Mouse (Mus musculus): Measurements from ENCODE around the gene Ripor3. TPM values are rescaled to one million over a fixed set of nuclear protein-coding genes. Genes with fewer than 3 reads are reported as not detected.
A peak's percentile ranks its signal among the peaks of the same experiment; 100 is the strongest.
"Not testable (repeated sequence)": the region's sequence is repeated elsewhere in the genome, so short reads cannot be mapped to it uniquely, and the experiment has no call there.

The Ripor3 gene
- polyA plus RNA-seq (2015; fragmentation: Nextera tagmentation; extraction: Ambion mirVana): 2.7 and 3.1 TPM in 2 replicates

DNA sequence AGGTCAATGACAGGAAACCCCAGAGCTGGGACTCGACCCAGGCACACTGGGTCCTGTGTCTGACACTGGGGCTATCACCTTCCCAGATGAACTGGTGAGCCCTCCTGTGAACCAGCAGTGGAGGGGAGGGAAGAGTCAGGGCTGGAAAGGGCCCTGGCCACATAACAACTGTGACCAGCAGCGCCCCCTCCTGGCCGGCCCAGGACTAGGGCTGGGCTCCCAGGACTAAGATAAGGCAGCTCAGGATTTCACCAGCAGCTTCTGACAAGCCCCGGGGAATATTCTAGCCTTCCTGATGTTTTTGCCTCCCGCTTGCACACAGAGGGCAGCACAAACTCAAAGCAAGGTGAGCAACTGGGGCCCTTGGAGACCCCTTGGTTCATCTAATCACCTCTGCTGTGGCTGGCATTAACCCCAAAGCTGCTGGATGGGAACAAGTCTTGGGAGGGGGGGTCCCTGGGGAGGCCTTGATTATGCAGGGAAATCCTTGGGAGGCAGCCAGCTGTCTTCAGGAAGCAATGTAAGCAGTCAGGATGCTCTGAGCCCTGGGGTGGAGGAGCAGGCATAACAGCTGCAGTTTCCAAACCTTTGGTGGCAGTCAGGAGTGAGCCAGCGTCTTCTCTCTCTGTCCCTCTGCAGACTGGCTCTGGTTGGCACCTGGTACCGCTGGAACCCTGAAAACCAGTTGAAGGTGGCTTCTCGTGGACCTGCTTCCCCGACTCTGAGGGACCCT, at the start of gene Ripor3:
TSS of gene Ripor3 (minus strand) at position 683 of the 733 bp plus-strand sequence.
- Histone ChIP-seq H3K9me3 (ENCODE audit: control insufficient read depth, low read length) (no peaks in the 10 kb centered on the region), H3K9ac (ENCODE audit: low read depth, low read length) (peak within 1 kb of the TSS; percentile 31; the same call in 1 of the 2 replicates), H3K27ac (ENCODE audit: low read length) (peak within 1 kb of the TSS; percentile 59), H3K4me2 (ENCODE audit: low read depth, low read length) (no peak within 1 kb of the TSS), H3K4me1 (ENCODE audit: control insufficient read depth, insufficient read depth, low read length) (peaks cover 38% of the 10 kb centered on the region), H3K4me3 (ENCODE audit: low read length) (no peak within 1 kb of the TSS), H3K27me3 (replicated peaks; ENCODE audit: control insufficient read depth, insufficient read depth, low read length) (no peaks in the 10 kb centered on the region), H3K36me3 (ENCODE audit: control insufficient read depth, insufficient read depth, low read length) (no peaks in the 10 kb centered on the region)
- 37% methylated on average over 9 of the region's 9 CpGs for WGBS
- 0 out of 2 replicates have a peak, but pooled peaks have one; percentile 14 for ATAC-seq

DNA sequence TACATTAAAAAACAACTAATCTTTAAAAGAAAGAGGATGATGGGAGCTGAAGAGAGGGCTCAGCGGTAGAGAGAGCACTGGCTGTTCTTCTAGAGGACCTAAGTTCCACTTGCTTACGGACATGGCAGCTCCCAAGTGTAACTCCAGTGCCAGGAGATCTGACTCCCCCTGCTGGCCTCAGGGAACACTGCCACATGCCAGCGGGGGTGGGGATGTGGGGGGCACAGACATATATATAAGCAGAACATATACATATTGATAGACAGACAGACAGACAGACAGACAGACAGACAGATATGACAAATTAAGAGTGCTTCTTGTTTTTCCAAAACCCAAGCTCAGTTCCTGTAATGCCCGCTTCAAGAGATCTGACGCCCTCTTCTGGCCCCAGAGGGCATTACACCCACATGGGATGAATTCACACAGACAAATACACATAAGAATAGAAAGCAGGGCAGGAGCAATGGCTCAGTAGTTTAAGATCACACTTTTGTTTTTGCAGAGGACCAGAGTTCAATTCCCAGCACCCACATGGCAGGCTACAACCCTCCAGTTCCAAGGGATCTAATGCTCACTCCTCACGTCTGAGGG, 48.9 kb upstream of the Ripor3 start:
- WGBS: 75% methylated on average over 6 of the region's 6 CpGs
- no peak overlapping the region for H3K27ac ChIP-seq (ENCODE audit: low read length)
- H3K27me3 ChIP-seq (replicated peaks; ENCODE audit: control insufficient read depth, insufficient read depth, low read length): no peaks in the 10 kb centered on the region
- no peaks in the 10 kb centered on the region for H3K36me3 ChIP-seq (ENCODE audit: control insufficient read depth, insufficient read depth, low read length)
- H3K4me1 ChIP-seq (ENCODE audit: control insufficient read depth, insufficient read depth, low read length): peaks cover 7% of the 10 kb centered on the region; the same call in 1 of the 2 replicates
- H3K9ac ChIP-seq (ENCODE audit: low read depth, low read length): no peak overlapping the region
- H3K4me2 ChIP-seq (ENCODE audit: low read depth, low read length): no peak overlapping the region
- H3K4me3 ChIP-seq (ENCODE audit: low read length): no peak overlapping the region
- ATAC-seq: no peak
- no peaks in the 10 kb centered on the region for H3K9me3 ChIP-seq (ENCODE audit: control insufficient read depth, low read length)

- ATAC-seq: peak; percentile 43; the same call in 1 of the 2 replicates
- Histone ChIP-seq H3K9me3 (ENCODE audit: control insufficient read depth, low read length) (no peaks in the 10 kb centered on the region), H3K4me3 (ENCODE audit: low read length) (no peak overlapping the region), H3K27me3 (replicated peaks; ENCODE audit: control insufficient read depth, insufficient read depth, low read length) (no peaks in the 10 kb centered on the region), H3K9ac (ENCODE audit: low read depth, low read length) (no peak overlapping the region), H3K36me3 (ENCODE audit: control insufficient read depth, insufficient read depth, low read length) (no peaks in the 10 kb centered on the region), H3K4me2 (ENCODE audit: low read depth, low read length) (no peak overlapping the region), H3K27ac (ENCODE audit: low read length) (no peak overlapping the region), H3K4me1 (ENCODE audit: control insufficient read depth, insufficient read depth, low read length) (peaks cover 7% of the 10 kb centered on the region; the same call in 1 of the 2 replicates)
- 35% methylated on average over 13 of the region's 13 CpGs for WGBS
These were observed 48.2 kb upstream of the Ripor3 start for GRCm38 (mm10) chr2:168058488-168059199.

- 75% methylated on average over 2 of the region's 2 CpGs for WGBS
- not testable (repeated sequence) for H3K9me3 ChIP-seq (ENCODE audit: control insufficient read depth, low read length); ATAC-seq
These were observed 47.5 kb upstream of the Ripor3 start for GRCm38 (mm10) chr2:168057876-168058275.

GRCm38 (mm10) chr2:168056666-168056933, 46.2 kb upstream of the Ripor3 start:
- Histone ChIP-seq H3K4me1 (ENCODE audit: control insufficient read depth, insufficient read depth, low read length) (peaks cover 7% of the 10 kb centered on the region; the same call in 1 of the 2 replicates), H3K27ac (ENCODE audit: low read length) (0 out of 2 replicates have a peak overlapping the region, but pooled peaks have one; percentile 47), H3K27me3 (replicated peaks; ENCODE audit: control insufficient read depth, insufficient read depth, low read length) (no peaks in the 10 kb centered on the region), H3K4me2 (ENCODE audit: low read depth, low read length) (no peak overlapping the region), H3K9me3 (ENCODE audit: control insufficient read depth, low read length) (no peaks in the 10 kb centered on the region), H3K36me3 (ENCODE audit: control insufficient read depth, insufficient read depth, low read length) (no peaks in the 10 kb centered on the region), H3K9ac (ENCODE audit: low read depth, low read length) (no peak overlapping the region), H3K4me3 (ENCODE audit: low read length) (no peak overlapping the region)
- ATAC-seq: no peak
- WGBS: 44% methylated on average over 8 of the region's 8 CpGs

More at GRCm38 (mm10) chr2:168057876-168058275, 47.5 kb upstream of the Ripor3 start:
- H3K4me2 ChIP-seq (ENCODE audit: low read depth, low read length); H3K27me3 ChIP-seq (replicated peaks; ENCODE audit: control insufficient read depth, insufficient read depth, low read length); H3K4me1 ChIP-seq (ENCODE audit: control insufficient read depth, insufficient read depth, low read length); H3K9ac ChIP-seq (ENCODE audit: low read depth, low read length); H3K27ac ChIP-seq (ENCODE audit: low read length); H3K36me3 ChIP-seq (ENCODE audit: control insufficient read depth, insufficient read depth, low read length); H3K4me3 ChIP-seq (ENCODE audit: low read length): not testable (repeated sequence)

- H3K4me3 ChIP-seq (ENCODE audit: low read length): no peak overlapping the region
- ATAC-seq: peak; percentile 21; the same call in 1 of the 2 replicates
- H3K27me3 ChIP-seq (replicated peaks; ENCODE audit: control insufficient read depth, insufficient read depth, low read length): no peaks in the 10 kb centered on the region
- H3K9me3 ChIP-seq (ENCODE audit: control insufficient read depth, low read length): no peaks in the 10 kb centered on the region
- peak overlapping the region; percentile 47; the same call in 1 of the 2 replicates for H3K27ac ChIP-seq (ENCODE audit: low read length)
- H3K4me1 ChIP-seq (ENCODE audit: control insufficient read depth, insufficient read depth, low read length): peaks cover 7% of the 10 kb centered on the region; the same call in 1 of the 2 replicates
- peak overlapping the region; percentile 39; the same call in 1 of the 2 replicates for H3K9ac ChIP-seq (ENCODE audit: low read depth, low read length)
- no peak overlapping the region for H3K4me2 ChIP-seq (ENCODE audit: low read depth, low read length)
- 25% methylated on average over 14 of the region's 14 CpGs for WGBS
- H3K36me3 ChIP-seq (ENCODE audit: control insufficient read depth, insufficient read depth, low read length): no peaks in the 10 kb centered on the region
These were observed 45.7 kb upstream of the Ripor3 start for GRCm38 (mm10) chr2:168055910-168056665.

DNA sequence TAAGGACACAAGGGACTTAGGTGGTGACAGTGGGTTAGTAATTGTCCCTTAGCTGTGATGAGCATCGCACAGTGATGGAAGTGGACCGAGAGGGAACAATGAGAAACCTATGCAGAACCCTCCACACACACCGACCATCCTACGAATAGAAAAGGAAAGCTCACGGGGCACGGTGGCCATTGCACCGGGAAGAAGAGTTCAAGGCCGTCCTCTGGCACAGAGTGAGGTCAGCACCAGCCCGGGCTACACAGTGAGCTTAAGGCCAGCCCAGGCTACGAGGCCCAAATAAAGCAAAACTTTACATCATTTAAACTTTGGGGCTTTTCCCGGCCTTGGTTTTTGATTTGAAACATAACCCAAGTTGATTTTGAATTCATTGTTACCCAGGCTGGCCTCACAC, 43.7 kb upstream of the Ripor3 start:
- Histone ChIP-seq H3K27ac (ENCODE audit: low read length) (no peak overlapping the region), H3K4me1 (ENCODE audit: control insufficient read depth, insufficient read depth, low read length) (peaks cover 22% of the 10 kb centered on the region), H3K9ac (ENCODE audit: low read depth, low read length) (no peak overlapping the region), H3K9me3 (ENCODE audit: control insufficient read depth, low read length) (no peaks in the 10 kb centered on the region), H3K36me3 (ENCODE audit: control insufficient read depth, insufficient read depth, low read length) (no peaks in the 10 kb centered on the region), H3K27me3 (replicated peaks; ENCODE audit: control insufficient read depth, insufficient read depth, low read length) (0 out of 2 replicates have a peak, but pooled peaks cover 2% of the 10 kb centered on the region), H3K4me2 (ENCODE audit: low read depth, low read length) (no peak overlapping the region), H3K4me3 (ENCODE audit: low read length) (no peak overlapping the region)
- 91% methylated on average over 11 of the region's 11 CpGs for WGBS
- no peak for ATAC-seq

DNA sequence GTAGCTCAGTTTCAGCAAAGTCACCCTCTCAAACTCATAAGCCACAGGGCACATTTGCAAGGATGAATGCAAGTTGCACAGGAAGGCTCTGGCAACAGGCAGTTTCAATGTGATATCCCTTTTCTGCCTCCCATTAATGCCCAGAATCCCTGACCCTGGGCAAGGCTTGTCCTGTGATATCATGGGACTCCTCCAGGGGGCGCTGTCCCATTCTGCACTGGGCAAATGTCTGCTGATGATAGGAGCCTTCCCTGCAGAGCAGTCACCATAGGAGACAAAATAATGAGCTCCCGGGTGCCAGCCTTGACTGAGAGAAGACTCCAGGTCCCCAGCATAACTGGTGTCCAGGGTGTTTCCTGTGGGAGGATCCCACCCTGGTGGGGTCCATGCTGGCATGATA, 42.3 kb upstream of the Ripor3 start:
- H3K36me3 ChIP-seq (ENCODE audit: control insufficient read depth, insufficient read depth, low read length): no peaks in the 10 kb centered on the region
- WGBS: 17% methylated on average over 2 of the region's 2 CpGs
- no peak overlapping the region for H3K27ac ChIP-seq (ENCODE audit: low read length)
- ATAC-seq: no peak
- no peak overlapping the region for H3K4me3 ChIP-seq (ENCODE audit: low read length)
- no peak overlapping the region for H3K4me2 ChIP-seq (ENCODE audit: low read depth, low read length)
- no peak overlapping the region for H3K9ac ChIP-seq (ENCODE audit: low read depth, low read length)
- H3K4me1 ChIP-seq (ENCODE audit: control insufficient read depth, insufficient read depth, low read length): peaks cover 28% of the 10 kb centered on the region
- H3K9me3 ChIP-seq (ENCODE audit: control insufficient read depth, low read length): no peaks in the 10 kb centered on the region
- 0 out of 2 replicates have a peak, but pooled peaks cover 2% of the 10 kb centered on the region for H3K27me3 ChIP-seq (replicated peaks; ENCODE audit: control insufficient read depth, insufficient read depth, low read length)
